Mouse (Mus musculus): Measurements from ENCODE around the gene Apba2.

Apba2 gene

GRCm38 (mm10) chr7:64588636-64589389 is 87.3 kb downstream of the Apba2 start:
- no peak for DNase-seq (ENCODE audit: low read depth)

GRCm38 (mm10) chr7:64595256-64595655 is 93.8 kb downstream of the Apba2 start:
- no peak for DNase-seq (ENCODE audit: low read depth)

- no peak for DNase-seq (ENCODE audit: low read depth)
Measured at GRCm38 (mm10) chr7:64596652-64597051, 95.1 kb downstream of the Apba2 start.

- DNase-seq (ENCODE audit: low read depth) = no peak
Measured at GRCm38 (mm10) chr7:64609866-64610265, 108.4 kb downstream of the Apba2 start.

- peak; percentile 3 for DNase-seq (ENCODE audit: low read depth)
Measured at GRCm38 (mm10) chr7:64610875-64611274, 109.4 kb downstream of the Apba2 start.

GRCm38 (mm10) chr7:64619261-64619660 is 117.8 kb downstream of the Apba2 start:
- DNase-seq (ENCODE audit: low read depth) = no peak

- DNase-seq (ENCODE audit: low read depth) = no peak
Measured at GRCm38 (mm10) chr7:64626494-64626893, 125.0 kb downstream of the Apba2 start.

GRCm38 (mm10) chr7:64627972-64628655 is 126.6 kb downstream of the Apba2 start:
- DNase-seq (ENCODE audit: low read depth) = no peak

- DNase-seq (ENCODE audit: low read depth) = no peak
Measured at GRCm38 (mm10) chr7:64630697-64631096, 129.2 kb downstream of the Apba2 start.

GRCm38 (mm10) chr7:64631131-64631530 is 129.6 kb downstream of the Apba2 start:
- no peak for DNase-seq (ENCODE audit: low read depth)

- no peak for DNase-seq (ENCODE audit: low read depth)
Measured at GRCm38 (mm10) chr7:64631781-64632351, 130.4 kb downstream of the Apba2 start.

- no peak for DNase-seq (ENCODE audit: low read depth)
Measured at GRCm38 (mm10) chr7:64633182-64633581, 131.7 kb downstream of the Apba2 start.

GRCm38 (mm10) chr7:64633916-64634315 is 132.4 kb downstream of the Apba2 start:
- DNase-seq (ENCODE audit: low read depth) = no peak

GRCm38 (mm10) chr7:64634482-64634881 is 133.0 kb downstream of the Apba2 start:
- DNase-seq (ENCODE audit: low read depth) = no peak

GRCm38 (mm10) chr7:64638922-64639321 is 137.4 kb downstream of the Apba2 start:
- no peak for DNase-seq (ENCODE audit: low read depth)

GRCm38 (mm10) chr7:64640651-64641050 is 139.1 kb downstream of the Apba2 start:
- no peak for DNase-seq (ENCODE audit: low read depth)

GRCm38 (mm10) chr7:64642903-64643302 is 141.4 kb downstream of the Apba2 start:
- DNase-seq (ENCODE audit: low read depth) = no peak

GRCm38 (mm10) chr7:64645458-64645857 is 144.0 kb downstream of the Apba2 start:
- no peak for DNase-seq (ENCODE audit: low read depth)

- no peak for DNase-seq (ENCODE audit: low read depth)
Measured at GRCm38 (mm10) chr7:64646046-64646445, 144.5 kb downstream of the Apba2 start.

GRCm38 (mm10) chr7:64648947-64649607 is 147.6 kb downstream of the Apba2 start:
- DNase-seq (ENCODE audit: low read depth) = no peak

GRCm38 (mm10) chr7:64651963-64652362 is 150.5 kb downstream of the Apba2 start:
- DNase-seq (ENCODE audit: low read depth) = no peak

GRCm38 (mm10) chr7:64656787-64657186 is 155.3 kb downstream of the Apba2 start:
- DNase-seq (ENCODE audit: low read depth) = no peak

GRCm38 (mm10) chr7:64658914-64659313 is 157.4 kb downstream of the Apba2 start:
- DNase-seq (ENCODE audit: low read depth) = no peak
